Mouse (Mus musculus) central nervous system, embryonic 14 days (tissue): Measurements from ENCODE around the gene Ddx1. TPM values are rescaled to one million over a fixed set of nuclear protein-coding genes. Genes with fewer than 3 reads are reported as not detected.

Experiments used
- polyA plus RNA-seq: library from polyadenylated mRNA; depleted of rRNA; stranded (reverse); fragments of >200 nt; gene quantifications from 2 replicates; pipeline ENCODE4 v1.2.3, GENCODE M21; 2012; rRNA removed

Ddx1 gene
- polyA plus RNA-seq, result 68.9 and 76.4 TPM in 2 replicates

DNA sequence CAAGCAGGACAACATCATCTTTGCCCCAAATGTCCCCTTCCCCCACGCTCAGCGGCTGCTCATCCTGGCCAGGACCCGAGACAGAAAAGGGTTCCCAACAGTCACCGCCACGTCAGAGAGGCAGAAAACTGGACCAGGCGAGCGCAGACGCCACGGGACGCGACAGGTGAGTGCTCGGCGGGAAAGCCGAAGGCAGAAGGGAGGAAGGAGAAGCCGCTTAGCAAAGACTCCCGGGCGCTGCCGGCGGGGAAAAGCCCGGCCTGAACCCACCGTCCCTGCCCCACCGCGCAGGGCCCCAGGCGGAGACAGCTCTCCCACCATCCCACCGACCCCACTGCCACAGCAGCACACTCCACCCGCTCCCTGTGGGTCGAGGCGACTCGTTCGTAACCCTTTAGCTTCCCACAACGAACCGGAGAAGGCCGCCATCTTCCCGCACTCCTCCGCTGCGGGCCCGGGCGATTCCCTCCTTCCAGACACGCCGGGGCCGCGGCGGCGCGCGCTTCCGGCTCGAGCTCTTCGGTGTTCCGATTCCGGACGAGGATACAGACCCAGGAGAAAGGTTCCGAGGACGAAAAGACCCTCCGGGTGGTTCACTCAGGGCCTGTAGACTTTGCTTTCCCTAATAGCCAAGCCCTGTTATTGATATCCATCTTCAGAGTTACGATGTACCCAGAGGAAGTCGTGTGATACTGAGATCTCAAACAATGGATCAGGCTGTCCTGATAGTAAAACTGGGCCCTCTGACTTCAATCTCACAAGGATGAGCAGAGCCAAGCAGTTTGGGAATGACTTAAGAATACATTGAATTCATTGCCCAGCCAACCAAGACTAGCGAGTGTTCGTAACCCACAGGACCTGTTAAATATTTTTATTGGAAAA lies at the start of gene Ddx1:
Ddx1 (minus strand) TSS at position 523 of the 882 bp plus-strand sequence.

GRCm38 (mm10) chr12:13268826-13269449 lies 19.9 kb upstream of the Ddx1 start, which contains the start of gene Nbas:
TSS of gene Nbas (plus strand) at chr12:13269133.

Other genes starting within 250 kb of the Ddx1 start
- 20.8 and 22.5 TPM in 2 replicates for gene Nbas, start 19.9 kb upstream of the Ddx1 start, polyA plus RNA-seq